Mouse (Mus musculus) heart, embryonic 10.5 days (tissue): ENCODE data around the gene Vdr. TPM values are rescaled to one million over a fixed set of nuclear protein-coding genes. Genes with fewer than 3 reads are reported as not detected.

Source experiments
- DNase-seq: peaks from one replicate; pipeline ENCODE4 v3.0.0-alpha.2; 2017; ENCODE audit warnings: low spot score
- H3K27ac ChIP-seq: fragments of 300-500 bp; sonication (generic); 2 replicates; pipeline ENCODE4 v1.5.1; 2016; ENCODE audit warnings: mild to moderate bottlenecking
- H3K27me3 ChIP-seq: fragments of 300-500 bp; sonication (generic); 2 replicates; pipeline ENCODE4 v1.6.1; 2016; ENCODE audit warnings: mild to moderate bottlenecking; ENCODE audit not compliant: poor library complexity, insufficient read depth, severe bottlenecking
- H3K36me3 ChIP-seq: fragments of 300-500 bp; sonication (generic); 2 replicates; pipeline ENCODE4 v1.6.1; 2016; ENCODE audit warnings: mild to moderate bottlenecking, moderate library complexity
- H3K4me1 ChIP-seq: fragments of 300-500 bp; sonication (generic); 2 replicates; pipeline ENCODE4 v1.6.1; 2016; ENCODE audit warnings: mild to moderate bottlenecking
- H3K4me3 ChIP-seq: fragments of 300-500 bp; sonication (generic); 2 replicates; pipeline ENCODE4 v1.5.1; 2016; ENCODE audit warnings: mild to moderate bottlenecking, moderate library complexity
- H3K9me3 ChIP-seq: fragments of 300-500 bp; sonication (generic); 2 replicates; pipeline ENCODE4 v1.6.1; 2016; ENCODE audit warnings: mild to moderate bottlenecking, moderate library complexity
- WGBS: fragments of 180-500 bp; shearing (Covaris S2); methylation state at CpG from one replicate; pipeline ENCODE4 v1.1.7; 2016; 5-methylcytosine and 5-hydroxymethylcytosine counted together
- polyA plus RNA-seq: library from polyadenylated mRNA; unstranded; fragments of >200 nt; fragmentation: Nextera tagmentation; extraction: Ambion mirVana; gene quantifications from 2 replicates; pipeline ENCODE4 v1.2.1, GENCODE M21; 2016

Gene Vdr
- polyA plus RNA-seq, 1 experiment from 2014 or later: 0.77 TPM

GRCm38 (mm10) chr15:97849116-97849911, 61.1 kb downstream of the Vdr start:
- Histone ChIP-seq H3K27ac (peak overlapping the region; percentile 67), H3K4me3 (peak overlapping the region; percentile 55), H3K27me3 (0 out of 2 replicates have a peak, but pooled peaks cover 4% of the 10 kb centered on the region), H3K36me3 (no peaks in the 10 kb centered on the region), H3K4me1 (peaks cover 7% of the 10 kb centered on the region), H3K9me3 (no peaks in the 10 kb centered on the region)
- peak; percentile 87 for DNase-seq
- WGBS: 8% methylated on average over 19 of the region's 19 CpGs

GRCm38 (mm10) chr15:97847866-97848265, 62.6 kb downstream of the Vdr start:
- WGBS: 83% methylated on average over 2 of the region's 2 CpGs
- DNase-seq: no peak
- H3K9me3 ChIP-seq: no peaks in the 10 kb centered on the region
- peaks cover 7% of the 10 kb centered on the region for H3K4me1 ChIP-seq
- 0 out of 2 replicates have a peak, but pooled peaks cover 7% of the 10 kb centered on the region for H3K27me3 ChIP-seq
- H3K27ac ChIP-seq: no peak overlapping the region
- H3K36me3 ChIP-seq: no peaks in the 10 kb centered on the region
- H3K4me3 ChIP-seq: no peak overlapping the region

- WGBS: 80% methylated on average over 4 of the region's 4 CpGs
- H3K4me3 ChIP-seq: no peak overlapping the region
- H3K36me3 ChIP-seq: no peaks in the 10 kb centered on the region
- no peaks in the 10 kb centered on the region for H3K9me3 ChIP-seq
- DNase-seq: no peak
- H3K27ac ChIP-seq: no peak overlapping the region
- peaks cover 7% of the 10 kb centered on the region for H3K4me1 ChIP-seq
- 0 out of 2 replicates have a peak, but pooled peaks cover 7% of the 10 kb centered on the region for H3K27me3 ChIP-seq
Observed at GRCm38 (mm10) chr15:97847285-97847684, 63.1 kb downstream of the Vdr start.

- H3K27ac ChIP-seq: no peak overlapping the region
- 75% methylated on average over 11 of the region's 11 CpGs for WGBS
- H3K4me3 ChIP-seq: no peak overlapping the region
- 0 out of 2 replicates have a peak, but pooled peaks cover 7% of the 10 kb centered on the region for H3K27me3 ChIP-seq
- no peak for DNase-seq
- H3K4me1 ChIP-seq: peaks cover 4% of the 10 kb centered on the region
- no peaks in the 10 kb centered on the region for H3K36me3 ChIP-seq
- H3K9me3 ChIP-seq: no peaks in the 10 kb centered on the region
Observed at GRCm38 (mm10) chr15:97846121-97846882, 64.1 kb downstream of the Vdr start.

- Histone ChIP-seq H3K4me1 (peaks cover 18% of the 10 kb centered on the region), H3K27ac (no peak within 1 kb of the TSS), H3K4me3 (no peak within 1 kb of the TSS), H3K9me3 (no peaks in the 10 kb centered on the region), H3K36me3 (no peaks in the 10 kb centered on the region), H3K27me3 (0 out of 2 replicates have a peak, but pooled peaks cover 7% of the 10 kb centered on the region)
- WGBS: 52% methylated on average over 19 of the region's 19 CpGs
- DNase-seq: no peak
Observed at GRCm38 (mm10) chr15:97844037-97845034, 66.1 kb downstream of the Vdr start, which contains the start of gene Hdac7. TSS of gene Hdac7 (minus strand) at chr15:97844502.

GRCm38 (mm10) chr15:97843247-97843651, 67.2 kb downstream of the Vdr start:
- H3K4me1 ChIP-seq: peaks cover 26% of the 10 kb centered on the region
- 57% methylated on average over 7 of the region's 7 CpGs for WGBS

GRCm38 (mm10) chr15:97842058-97842457, 68.4 kb downstream of the Vdr start:
- WGBS: 88% methylated on average over 6 of the region's 6 CpGs
- Histone ChIP-seq H3K4me1 (peaks cover 38% of the 10 kb centered on the region), H3K27ac (no peak overlapping the region), H3K36me3 (no peaks in the 10 kb centered on the region), H3K4me3 (no peak overlapping the region), H3K27me3 (peaks cover 7% of the 10 kb centered on the region; the same call in 1 of the 2 replicates), H3K9me3 (no peaks in the 10 kb centered on the region)
- no peak for DNase-seq

More at GRCm38 (mm10) chr15:97843247-97843651, 67.2 kb downstream of the Vdr start:
- H3K27ac ChIP-seq: no peak overlapping the region
- no peak for DNase-seq
- H3K36me3 ChIP-seq: no peaks in the 10 kb centered on the region
- no peaks in the 10 kb centered on the region for H3K9me3 ChIP-seq
- H3K4me3 ChIP-seq: no peak overlapping the region
- H3K27me3 ChIP-seq: peaks cover 7% of the 10 kb centered on the region; the same call in 1 of the 2 replicates

- WGBS: 89% methylated on average over 6 of the region's 6 CpGs
- no peak for DNase-seq
- Histone ChIP-seq H3K4me1 (peaks cover 43% of the 10 kb centered on the region), H3K9me3 (no peaks in the 10 kb centered on the region), H3K27me3 (peaks cover 7% of the 10 kb centered on the region; the same call in 1 of the 2 replicates), H3K27ac (no peak overlapping the region), H3K36me3 (no peaks in the 10 kb centered on the region), H3K4me3 (no peak overlapping the region)
Observed at GRCm38 (mm10) chr15:97841383-97841782, 69.0 kb downstream of the Vdr start.

GRCm38 (mm10) chr15:97840781-97841180, 69.6 kb downstream of the Vdr start:
- no peaks in the 10 kb centered on the region for H3K36me3 ChIP-seq
- peaks cover 48% of the 10 kb centered on the region for H3K4me1 ChIP-seq
- WGBS: 84% methylated on average over 1 of the region's 1 CpGs
- DNase-seq: no peak
- peak overlapping the region; percentile 37; the same call in 1 of the 2 replicates for H3K27ac ChIP-seq
- no peak overlapping the region for H3K4me3 ChIP-seq
- no peaks in the 10 kb centered on the region for H3K9me3 ChIP-seq
- peaks cover 7% of the 10 kb centered on the region; the same call in 1 of the 2 replicates for H3K27me3 ChIP-seq

GRCm38 (mm10) chr15:97839991-97840455, 70.4 kb downstream of the Vdr start:
- 33% methylated on average over 3 of the region's 3 CpGs for WGBS
- H3K4me3 ChIP-seq: no peak overlapping the region
- no peaks in the 10 kb centered on the region for H3K36me3 ChIP-seq
- H3K27ac ChIP-seq: peak overlapping the region; percentile 37
- H3K9me3 ChIP-seq: no peaks in the 10 kb centered on the region
- DNase-seq: no peak
- peaks cover 7% of the 10 kb centered on the region; the same call in 1 of the 2 replicates for H3K27me3 ChIP-seq
- peaks cover 48% of the 10 kb centered on the region for H3K4me1 ChIP-seq

- Histone ChIP-seq H3K27ac (peak overlapping the region; percentile 37), H3K27me3 (peaks cover 5% of the 10 kb centered on the region; the same call in 1 of the 2 replicates), H3K36me3 (no peaks in the 10 kb centered on the region), H3K4me3 (no peak overlapping the region), H3K9me3 (no peaks in the 10 kb centered on the region), H3K4me1 (peaks cover 48% of the 10 kb centered on the region)
- no peak for DNase-seq
- 78% methylated on average over 4 of the region's 4 CpGs for WGBS
Observed at GRCm38 (mm10) chr15:97839473-97839872, 71.0 kb downstream of the Vdr start.

- no peak overlapping the region for H3K4me3 ChIP-seq
- H3K27me3 ChIP-seq: peaks cover 5% of the 10 kb centered on the region; the same call in 1 of the 2 replicates
- no peaks in the 10 kb centered on the region for H3K9me3 ChIP-seq
- DNase-seq: no peak
- H3K4me1 ChIP-seq: peaks cover 48% of the 10 kb centered on the region
- no peak overlapping the region; the same call in 1 of the 2 replicates for H3K27ac ChIP-seq
- 79% methylated on average over 2 of the region's 2 CpGs for WGBS
- no peaks in the 10 kb centered on the region for H3K36me3 ChIP-seq
Observed at GRCm38 (mm10) chr15:97839012-97839411, 71.4 kb downstream of the Vdr start.
